Mouse (Mus musculus) intestine, postnatal 0 days (tissue): Measurements from ENCODE around the gene Synpo2. TPM values are rescaled to one million over a fixed set of nuclear protein-coding genes. Genes with fewer than 3 reads are reported as not detected.

Experiments used
- ATAC-seq: fragments of 200-750 bp; cut with Nextera tagmentation; 2 replicates; pipeline ENCODE4 v1.8.0; 2017; ENCODE audit warnings: mild to moderate bottlenecking, moderate TSS enrichment, moderate library complexity
- H3K27ac ChIP-seq: fragments of 300-500 bp; sonication (generic); 2 replicates; pipeline ENCODE4 v1.5.1; 2014; ENCODE audit warnings: mild to moderate bottlenecking, low read depth, low read length, moderate library complexity
- H3K27me3 ChIP-seq: fragments of 300-500 bp; sonication (generic); replicated peaks from 2 replicates; pipeline ENCODE4 v1.6.1; 2014; ENCODE audit warnings: low read length, mixed read lengths; ENCODE audit not compliant: control insufficient read depth, insufficient read depth
- H3K36me3 ChIP-seq: fragments of 300-500 bp; sonication (generic); 2 replicates; pipeline ENCODE4 v1.6.1; 2014; ENCODE audit warnings: mild to moderate bottlenecking, moderate library complexity; ENCODE audit not compliant: control insufficient read depth, insufficient read depth
- H3K4me1 ChIP-seq: fragments of 300-500 bp; sonication (generic); replicated peaks from 2 replicates; pipeline ENCODE4 v1.6.1; 2014; ENCODE audit warnings: antibody characterized with exemption, low read length, mixed read lengths; ENCODE audit not compliant: control insufficient read depth, insufficient read depth
- H3K4me2 ChIP-seq: fragments of 300-500 bp; sonication (generic); replicated peaks from 2 replicates; pipeline ENCODE4 v1.6.1; 2014; ENCODE audit warnings: low read depth, mild to moderate bottlenecking, moderate library complexity
- H3K4me3 ChIP-seq: fragments of 300-500 bp; sonication (generic); 2 replicates; pipeline ENCODE4 v1.5.1; 2014; ENCODE audit warnings: low read depth, low read length
- H3K9ac ChIP-seq: fragments of 300-500 bp; sonication (generic); 2 replicates; pipeline ENCODE4 v1.6.1; 2014; ENCODE audit warnings: mild to moderate bottlenecking, low read depth, low read length
- H3K9me3 ChIP-seq: fragments of 300-500 bp; sonication (generic); 2 replicates; pipeline ENCODE4 v1.6.1; 2016; ENCODE audit warnings: mixed run types; ENCODE audit not compliant: control insufficient read depth
- CTCF ChIP-seq: sonication (generic); IDR thresholded peaks from 2 replicates; pipeline ENCODE4 v1.5.1; 2016; ENCODE audit warnings: low read depth, mild to moderate bottlenecking, control low read depth, antibody characterized with exemption, moderate library complexity
- WGBS: fragments of 180-500 bp; shearing (Covaris S2); extraction: QIAGEN DNeasy Blood & Tissue Kit; methylation state at CpG from one replicate; pipeline ENCODE4 v1.1.7; 2014; 5-methylcytosine and 5-hydroxymethylcytosine counted together
- polyA plus RNA-seq: library from polyadenylated mRNA; unstranded; fragments of >200 nt; fragmentation: Nextera tagmentation; extraction: Ambion mirVana; gene quantifications from 2 replicates; pipeline ENCODE4 v1.2.1, GENCODE M21; 2015

Synpo2 gene
- polyA plus RNA-seq, 1 experiment from 2014 or later, result 23.9 TPM

GRCm38 (mm10) chr3:123174379-123174697 lies 61.6 kb downstream of the Synpo2 start:
- no peaks in the 10 kb centered on the region for H3K9me3 ChIP-seq
- no peak overlapping the region for H3K9ac ChIP-seq
- no peaks in the 10 kb centered on the region for H3K27me3 ChIP-seq
- H3K27ac ChIP-seq, result no peak overlapping the region
- H3K4me2 ChIP-seq, result no peak overlapping the region
- TF ChIP-seq CTCF, result no peak
- H3K4me3 ChIP-seq, result no peak overlapping the region
- ATAC-seq, result no peak
- WGBS, result 75% methylated on average over 8 of the region's 8 CpGs
- no peaks in the 10 kb centered on the region for H3K4me1 ChIP-seq
- H3K36me3 ChIP-seq, result no peaks in the 10 kb centered on the region

GRCm38 (mm10) chr3:123173553-123174378 lies 62.2 kb downstream of the Synpo2 start:
- no peak overlapping the region for H3K4me2 ChIP-seq
- H3K9ac ChIP-seq, result no peak overlapping the region
- H3K4me3 ChIP-seq, result no peak overlapping the region
- no peaks in the 10 kb centered on the region for H3K27me3 ChIP-seq
- H3K9me3 ChIP-seq, result no peaks in the 10 kb centered on the region
- no peak overlapping the region for H3K27ac ChIP-seq
- H3K36me3 ChIP-seq, result no peaks in the 10 kb centered on the region
- ATAC-seq, result no peak
- 86% methylated on average over 21 of the region's 21 CpGs for WGBS
- TF ChIP-seq CTCF, result no peak
- no peaks in the 10 kb centered on the region for H3K4me1 ChIP-seq

- no peak overlapping the region for H3K9ac ChIP-seq
- 80% methylated on average over 5 of the region's 5 CpGs for WGBS
- H3K27ac ChIP-seq, result no peak overlapping the region
Observed at GRCm38 (mm10) chr3:123172151-123172550, 63.8 kb downstream of the Synpo2 start.

GRCm38 (mm10) chr3:123169398-123169797 lies 66.6 kb downstream of the Synpo2 start:
- Histone ChIP-seq H3K27me3 (no peaks in the 10 kb centered on the region), H3K4me3 (no peak overlapping the region), H3K36me3 (no peaks in the 10 kb centered on the region), H3K9me3 (no peaks in the 10 kb centered on the region), H3K27ac (no peak overlapping the region), H3K4me2 (no peak overlapping the region), H3K9ac (no peak overlapping the region), H3K4me1 (no peaks in the 10 kb centered on the region)
- 66% methylated on average over 4 of the region's 4 CpGs for WGBS
- ATAC-seq, result no peak
- TF ChIP-seq CTCF, result no peak

More at GRCm38 (mm10) chr3:123172151-123172550, 63.8 kb downstream of the Synpo2 start:
- no peak for ATAC-seq
- H3K4me3 ChIP-seq, result no peak overlapping the region
- H3K4me2 ChIP-seq, result no peak overlapping the region
- H3K4me1 ChIP-seq, result no peaks in the 10 kb centered on the region
- TF ChIP-seq CTCF, result no peak
- no peaks in the 10 kb centered on the region for H3K9me3 ChIP-seq
- no peaks in the 10 kb centered on the region for H3K27me3 ChIP-seq
- no peaks in the 10 kb centered on the region for H3K36me3 ChIP-seq

- no peak for ATAC-seq
Observed at GRCm38 (mm10) chr3:123168815-123169214, 67.1 kb downstream of the Synpo2 start.

GRCm38 (mm10) chr3:123166450-123166849 lies 69.5 kb downstream of the Synpo2 start:
- no peak overlapping the region for H3K4me2 ChIP-seq

More at GRCm38 (mm10) chr3:123168815-123169214, 67.1 kb downstream of the Synpo2 start:
- TF ChIP-seq CTCF, result peak; percentile 91
- no peaks in the 10 kb centered on the region for H3K9me3 ChIP-seq
- no peaks in the 10 kb centered on the region for H3K4me1 ChIP-seq
- H3K9ac ChIP-seq, result no peak overlapping the region
- no peak overlapping the region for H3K4me2 ChIP-seq
- H3K36me3 ChIP-seq, result no peaks in the 10 kb centered on the region
- no peak overlapping the region for H3K4me3 ChIP-seq
- no peak overlapping the region for H3K27ac ChIP-seq
- no peaks in the 10 kb centered on the region for H3K27me3 ChIP-seq
- 3% methylated on average over 5 of the region's 5 CpGs for WGBS

More at GRCm38 (mm10) chr3:123166450-123166849, 69.5 kb downstream of the Synpo2 start:
- H3K27me3 ChIP-seq, result no peaks in the 10 kb centered on the region
- H3K9ac ChIP-seq, result no peak overlapping the region
- H3K4me1 ChIP-seq, result no peaks in the 10 kb centered on the region
- WGBS, result 51% methylated on average over 5 of the region's 5 CpGs
- TF ChIP-seq CTCF, result no peak
- no peak for ATAC-seq
- H3K9me3 ChIP-seq, result no peaks in the 10 kb centered on the region
- no peaks in the 10 kb centered on the region for H3K36me3 ChIP-seq
- no peak overlapping the region for H3K27ac ChIP-seq
- no peak overlapping the region for H3K4me3 ChIP-seq
